Mouse (Mus musculus) limb, embryonic 11.5 days (tissue): Measurements from ENCODE around the gene Prkab2. TPM values are rescaled to one million over a fixed set of nuclear protein-coding genes. Genes with fewer than 3 reads are reported as not detected.
A peak's percentile ranks its signal among the peaks of the same experiment; 100 is the strongest.

Experiments
- ATAC-seq: fragments of 200-750 bp; cut with Nextera tagmentation; 2 replicates; pipeline ENCODE4 v1.8.0; 2017; ENCODE audit warnings: low read depth; ENCODE audit not compliant: insufficient number of reproducible peaks, low FRiP score, low TSS enrichment
- DNase-seq: peaks from one replicate; pipeline ENCODE4 v3.0.0-alpha.2; 2015; ENCODE audit warnings: low spot score
- H3K27ac ChIP-seq: fragments of 300-500 bp; sonication (generic); replicated peaks from 2 replicates; pipeline ENCODE4 v1.5.1; 2014; ENCODE audit warnings: low read depth, mild to moderate bottlenecking, low read length
- H3K27me3 ChIP-seq: fragments of 300-500 bp; sonication (generic); 2 replicates; pipeline ENCODE4 v1.6.1; 2014; ENCODE audit warnings: mild to moderate bottlenecking, low read length, mixed read lengths; ENCODE audit not compliant: control insufficient read depth, insufficient read depth
- H3K36me3 ChIP-seq: fragments of 300-500 bp; sonication (generic); 2 replicates; pipeline ENCODE4 v1.6.1; 2014; ENCODE audit warnings: mild to moderate bottlenecking, low read length, moderate library complexity, mixed read lengths; ENCODE audit not compliant: control insufficient read depth, insufficient read depth
- H3K4me1 ChIP-seq: fragments of 300-500 bp; sonication (generic); 2 replicates; pipeline ENCODE4 v1.6.1; 2014; ENCODE audit warnings: low read length, mixed read lengths; ENCODE audit not compliant: control insufficient read depth, insufficient read depth
- H3K4me2 ChIP-seq: fragments of 300-500 bp; sonication (generic); 2 replicates; pipeline ENCODE4 v1.6.1; 2014; ENCODE audit warnings: low read depth, mild to moderate bottlenecking, moderate library complexity; ENCODE audit not compliant: severe bottlenecking
- H3K4me3 ChIP-seq: fragments of 300-500 bp; sonication (generic); 2 replicates; pipeline ENCODE4 v1.5.1; 2014; ENCODE audit warnings: low read depth, low read length
- H3K9ac ChIP-seq: fragments of 300-500 bp; sonication (generic); 2 replicates; pipeline ENCODE4 v1.6.1; 2014; ENCODE audit warnings: mild to moderate bottlenecking, low read length
- H3K9me3 ChIP-seq: fragments of 300-500 bp; sonication (generic); 2 replicates; pipeline ENCODE4 v1.6.1; 2016; ENCODE audit warnings: low read length; ENCODE audit not compliant: control insufficient read depth
- whole genome bisulfite sequencing: fragments of 180-500 bp; shearing (Covaris S2); extraction: QIAGEN DNeasy Blood & Tissue Kit; methylation state at CpG from one replicate; pipeline ENCODE4 v1.1.7; 2014; 5-methylcytosine and 5-hydroxymethylcytosine counted together
- polyA plus RNA-seq: library from polyadenylated mRNA; unstranded; fragments of >200 nt; fragmentation: Nextera tagmentation; extraction: Ambion mirVana; gene quantifications from 2 replicates; pipeline ENCODE4 v1.2.1, GENCODE M21; 2014

Gene Prkab2
- 4.3 and 5.4 TPM in 2 replicates for polyA plus RNA-seq

DNA sequence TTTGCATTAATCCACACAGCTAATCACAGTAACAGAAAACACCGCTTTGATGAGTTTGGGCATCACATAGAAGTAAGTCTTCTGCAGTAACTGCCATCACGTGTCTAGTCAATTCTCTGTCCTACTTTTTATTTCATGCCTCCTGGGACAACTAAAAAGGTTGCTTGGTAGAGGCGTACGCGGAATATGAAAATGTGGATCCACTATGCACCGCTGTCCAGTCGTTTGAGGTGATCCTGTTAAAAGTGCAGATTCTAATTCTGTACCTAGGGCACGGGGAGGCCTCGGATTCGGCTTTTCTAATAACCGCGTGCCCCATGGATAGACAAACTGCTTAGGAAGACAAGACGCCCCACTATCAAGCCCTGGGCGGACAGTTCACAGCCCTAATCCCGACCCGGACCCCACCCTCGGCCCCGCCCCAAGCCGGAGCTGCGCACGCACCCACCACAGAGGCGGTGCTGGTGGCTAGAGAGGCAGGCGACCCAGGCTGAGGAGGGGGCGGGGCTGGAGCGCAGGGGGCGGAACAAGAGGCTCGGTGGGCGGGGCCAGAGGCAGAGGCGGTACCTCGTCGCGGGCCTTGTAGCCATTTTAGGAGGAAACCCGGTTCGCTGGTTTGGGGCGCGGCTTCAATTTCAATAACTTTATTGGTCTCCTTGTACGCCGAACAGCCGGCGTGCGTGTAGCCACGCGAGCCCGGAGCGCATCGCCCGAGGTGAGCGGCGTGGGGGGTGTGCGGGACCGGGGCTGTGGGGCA, at the start of gene Prkab2:
Prkab2 (plus strand) TSS at position 539 of the 757 bp plus-strand sequence.
- H3K36me3 ChIP-seq: no peaks in the 10 kb centered on the region
- DNase-seq: peak; percentile 99
- no peaks in the 10 kb centered on the region for H3K4me1 ChIP-seq
- WGBS: 3% methylated on average over 50 of the region's 51 CpGs
- no peak within 1 kb of the TSS for H3K27ac ChIP-seq
- H3K4me2 ChIP-seq: peak within 1 kb of the TSS; percentile 79
- peak within 1 kb of the TSS; percentile 52 for H3K9ac ChIP-seq
- ATAC-seq: peak; percentile 95
- no peaks in the 10 kb centered on the region for H3K9me3 ChIP-seq
- H3K27me3 ChIP-seq: no peaks in the 10 kb centered on the region
- H3K4me3 ChIP-seq: peak within 1 kb of the TSS; percentile 86

DNA sequence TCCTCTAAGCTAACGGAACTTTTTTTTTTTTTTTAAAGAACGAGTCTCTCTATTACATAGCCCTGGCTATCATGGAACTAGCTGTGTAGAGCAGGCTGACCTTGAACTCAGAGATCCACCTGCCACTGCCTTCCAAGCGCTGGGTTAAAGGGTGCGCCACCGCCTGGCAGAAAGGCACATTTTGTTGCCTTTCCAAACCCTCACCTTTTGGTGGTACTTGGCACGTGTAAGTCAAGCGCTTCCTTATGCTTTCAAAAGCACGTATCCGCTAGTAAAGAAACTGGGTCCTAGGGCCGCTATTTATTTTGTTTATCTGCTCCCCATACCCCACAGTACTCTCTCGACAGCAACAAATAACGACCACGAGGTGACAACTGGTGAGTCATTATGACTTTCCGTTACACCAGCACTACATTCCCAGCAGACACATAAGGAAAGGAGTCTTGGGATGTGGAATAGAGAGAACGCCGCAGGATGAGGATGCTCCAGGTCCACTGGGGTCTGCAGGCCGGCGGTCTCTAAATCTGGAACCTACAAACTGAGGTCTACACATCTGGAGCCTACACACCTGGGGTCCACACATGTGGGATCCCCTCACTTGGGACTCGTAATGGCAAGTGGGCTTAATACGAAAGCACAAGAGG, 48.7 kb upstream of the Prkab2 start:
- ATAC-seq (peak; percentile 46), DNase-seq (peak; percentile 54)
- Histone ChIP-seq H3K4me2 (peak overlapping the region; percentile 44), H3K27ac (no peak overlapping the region), H3K36me3 (no peaks in the 10 kb centered on the region), H3K4me3 (peak overlapping the region; percentile 74), H3K4me1 (no peaks in the 10 kb centered on the region; the same call in 1 of the 2 replicates), H3K27me3 (no peaks in the 10 kb centered on the region), H3K9ac (peak overlapping the region; percentile 92), H3K9me3 (no peaks in the 10 kb centered on the region)
- 5% methylated on average over 20 of the region's 20 CpGs for WGBS

DNA sequence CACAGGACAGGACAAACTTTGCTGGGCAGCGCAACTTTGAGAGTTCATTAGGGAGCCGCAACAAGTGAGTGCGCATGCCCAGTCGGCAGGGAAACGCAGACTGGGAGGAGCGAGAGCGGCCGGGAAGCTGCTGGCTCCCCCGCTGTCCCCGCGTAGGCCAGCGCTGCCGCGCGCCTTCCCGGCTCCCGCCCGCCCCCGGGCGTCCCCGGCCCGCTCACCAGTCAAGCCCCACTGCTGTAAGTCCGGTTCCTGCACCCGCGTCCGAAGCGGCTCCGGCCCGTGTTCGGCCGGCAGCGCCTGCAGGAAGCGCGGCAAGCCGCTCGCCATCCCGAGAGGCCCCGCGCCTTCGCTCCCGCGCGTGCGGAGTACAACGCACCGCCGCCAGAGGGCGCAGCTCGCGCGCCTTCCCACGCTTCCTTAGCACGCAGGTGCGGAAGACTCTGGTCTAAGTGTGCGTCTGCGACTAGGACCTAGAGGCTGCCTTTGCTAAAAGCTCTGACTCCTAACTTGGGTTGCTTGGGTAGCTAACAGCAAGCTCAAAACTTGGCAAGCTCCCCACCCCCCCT, 48.1 kb upstream of the Prkab2 start, which contains the start of gene Chd1l:
Chd1l (minus strand) TSS at position 359 of the 566 bp plus-strand sequence.
- Histone ChIP-seq H3K9ac (peak within 1 kb of the TSS; percentile 92), H3K4me1 (no peaks in the 10 kb centered on the region; the same call in 1 of the 2 replicates), H3K4me3 (peak within 1 kb of the TSS; percentile 74), H3K4me2 (peak within 1 kb of the TSS; percentile 44), H3K27ac (peak within 1 kb of the TSS; percentile 82), H3K27me3 (no peaks in the 10 kb centered on the region), H3K9me3 (no peaks in the 10 kb centered on the region), H3K36me3 (no peaks in the 10 kb centered on the region)
- ATAC-seq (peak; percentile 92), DNase-seq (peak; percentile 96)
- WGBS: under 1% methylated on average over 56 of the region's 56 CpGs

DNA sequence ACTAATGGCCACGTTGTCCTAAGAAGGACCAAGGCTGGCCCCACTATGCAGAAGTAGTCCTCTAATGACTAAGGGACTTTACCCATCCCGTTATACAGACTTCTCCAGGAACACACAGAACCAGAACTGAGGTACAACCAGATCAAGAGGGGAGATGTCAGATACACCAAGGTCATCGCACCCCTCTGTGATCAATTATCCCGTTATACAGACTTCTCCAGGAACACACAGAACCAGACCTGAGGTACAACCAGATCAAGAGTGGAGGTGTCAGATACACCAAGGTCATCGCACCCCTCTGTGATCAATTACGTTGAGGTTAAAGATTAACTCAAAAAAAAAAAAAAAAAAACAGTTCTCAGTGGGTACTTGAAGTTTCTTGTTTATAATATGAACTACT, 47.0 kb upstream of the Prkab2 start:
- DNase-seq (no peak), ATAC-seq (no peak)
- no peak overlapping the region for H3K9ac ChIP-seq
- H3K27me3 ChIP-seq: no peaks in the 10 kb centered on the region
- H3K9me3 ChIP-seq: no peaks in the 10 kb centered on the region
- no peak overlapping the region for H3K27ac ChIP-seq
- H3K36me3 ChIP-seq: no peaks in the 10 kb centered on the region
- H3K4me2 ChIP-seq: no peak overlapping the region
- H3K4me3 ChIP-seq: no peak overlapping the region
- 90% methylated on average over 6 of the region's 6 CpGs for WGBS
- H3K4me1 ChIP-seq: no peaks in the 10 kb centered on the region; the same call in 1 of the 2 replicates

DNA sequence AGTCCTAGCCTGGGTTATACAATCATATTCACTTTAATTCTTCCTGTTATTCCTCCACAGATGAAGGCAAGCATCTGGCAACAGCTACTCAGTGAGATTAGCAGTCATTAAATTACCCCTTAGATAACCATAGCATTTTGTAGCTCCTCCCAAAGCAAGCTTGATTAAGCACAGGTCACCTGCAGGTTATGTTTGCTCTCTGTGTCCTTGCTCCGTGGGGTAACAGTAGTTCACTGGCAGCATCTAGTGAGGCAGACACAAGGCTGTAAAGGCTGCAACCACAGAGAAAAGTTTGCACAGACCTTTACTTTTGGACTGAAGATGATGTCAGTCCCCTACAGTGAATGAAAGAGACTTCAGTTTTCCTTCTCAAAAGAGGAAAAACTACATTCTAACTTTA, 42.8 kb upstream of the Prkab2 start:
- Histone ChIP-seq H3K4me2 (no peak overlapping the region), H3K4me1 (no peaks in the 10 kb centered on the region), H3K4me3 (no peak overlapping the region), H3K27ac (no peak overlapping the region), H3K9me3 (no peaks in the 10 kb centered on the region), H3K36me3 (no peaks in the 10 kb centered on the region), H3K9ac (no peak overlapping the region), H3K27me3 (no peaks in the 10 kb centered on the region)
- DNase-seq: no peak
- WGBS: 22% methylated on average over 1 of the region's 1 CpGs
- ATAC-seq: no peak

DNA sequence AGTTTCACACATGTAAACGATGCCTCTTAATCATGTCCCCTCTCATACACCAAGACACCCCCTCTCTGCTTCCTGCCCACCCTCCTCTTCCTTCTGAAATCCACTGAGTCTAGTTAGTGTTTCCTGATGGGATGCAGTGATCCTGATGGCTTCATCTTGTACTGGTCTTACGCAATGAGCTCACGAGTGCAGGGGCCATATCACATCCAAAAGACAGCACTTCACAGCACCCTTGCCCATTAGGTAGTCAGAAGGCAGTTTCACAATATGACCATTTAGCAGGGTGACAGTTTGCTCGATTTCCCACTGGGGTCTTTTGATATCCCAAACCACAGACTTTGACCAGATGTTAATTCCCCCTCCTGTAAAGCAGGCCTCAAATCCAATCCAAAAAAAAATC, 42.1 kb upstream of the Prkab2 start:
- Histone ChIP-seq H3K27me3 (no peaks in the 10 kb centered on the region), H3K9ac (no peak overlapping the region), H3K4me1 (no peaks in the 10 kb centered on the region), H3K36me3 (no peaks in the 10 kb centered on the region), H3K9me3 (no peaks in the 10 kb centered on the region), H3K27ac (no peak overlapping the region), H3K4me2 (no peak overlapping the region), H3K4me3 (no peak overlapping the region)
- DNase-seq: no peak
- WGBS: 90% methylated on average over 4 of the region's 4 CpGs
- ATAC-seq: no peak

DNA sequence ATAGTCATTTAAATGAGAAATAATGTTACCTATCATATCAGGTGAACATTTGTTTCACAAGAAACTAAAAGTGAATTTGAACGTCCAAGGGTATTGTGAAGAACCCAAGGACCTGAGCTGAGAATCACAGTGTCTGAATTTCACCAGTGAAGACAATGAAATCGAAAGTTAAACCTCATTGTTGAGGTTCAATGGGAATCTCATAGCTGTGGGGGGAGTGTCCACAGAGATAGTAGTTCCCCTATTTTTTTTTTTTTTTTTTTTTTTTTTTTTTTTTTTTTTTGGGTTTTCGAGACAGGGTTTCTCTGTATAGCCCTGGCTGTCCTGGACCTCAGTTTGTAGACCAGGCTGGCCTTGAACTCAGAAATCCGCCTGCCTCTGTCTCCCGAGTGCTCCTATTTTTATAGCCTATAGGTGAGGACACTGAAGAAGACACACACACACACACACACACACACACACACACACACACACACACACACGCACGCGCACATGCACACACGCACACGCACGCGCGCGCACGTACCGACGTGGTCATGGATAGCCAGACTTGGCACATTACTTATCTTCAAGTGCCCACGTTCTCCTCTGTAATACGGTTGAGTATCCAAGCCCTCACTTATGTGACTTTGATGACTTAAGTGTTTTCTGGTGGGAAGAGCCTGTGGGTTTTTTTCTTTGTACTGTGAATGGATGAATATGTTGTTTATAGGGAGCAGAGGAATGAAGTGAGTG, 40.7 kb upstream of the Prkab2 start:
- no peak for ATAC-seq
- Histone ChIP-seq H3K36me3 (no peaks in the 10 kb centered on the region), H3K4me1 (no peaks in the 10 kb centered on the region), H3K9me3 (no peaks in the 10 kb centered on the region), H3K4me3 (no peak overlapping the region), H3K27ac (no peak overlapping the region), H3K27me3 (no peaks in the 10 kb centered on the region), H3K9ac (no peak overlapping the region), H3K4me2 (no peak overlapping the region)
- DNase-seq: no peak
- 93% methylated on average over 18 of the region's 19 CpGs for WGBS

DNA sequence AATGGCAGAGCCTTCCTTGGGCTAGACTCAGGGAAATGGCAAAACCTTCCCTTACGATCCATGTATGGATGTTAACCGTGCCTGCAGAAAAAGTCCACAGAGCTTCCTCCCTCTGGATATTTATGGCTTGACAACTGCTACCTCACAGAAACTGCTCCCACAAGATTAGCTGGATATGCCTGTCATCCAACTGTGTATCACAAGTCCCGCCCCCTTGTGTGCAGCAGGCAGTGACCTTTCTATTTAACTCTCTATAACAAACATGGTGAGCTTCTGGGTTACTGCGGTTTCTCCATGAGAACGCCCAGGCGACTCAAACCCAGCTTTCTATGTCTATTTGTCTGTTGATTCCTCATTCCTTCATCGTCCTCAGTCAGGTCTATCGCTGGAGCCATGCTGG, 40.1 kb upstream of the Prkab2 start:
- no peak overlapping the region for H3K9ac ChIP-seq
- H3K4me2 ChIP-seq: no peak overlapping the region
- DNase-seq: no peak
- ATAC-seq: no peak
- H3K36me3 ChIP-seq: no peaks in the 10 kb centered on the region
- no peaks in the 10 kb centered on the region for H3K9me3 ChIP-seq
- H3K27me3 ChIP-seq: no peaks in the 10 kb centered on the region
- WGBS: 87% methylated on average over 8 of the region's 8 CpGs
- no peak overlapping the region for H3K27ac ChIP-seq
- no peak overlapping the region for H3K4me3 ChIP-seq
- H3K4me1 ChIP-seq: no peaks in the 10 kb centered on the region
